Mouse (Mus musculus) inflammation-experienced regulatory T-cells (primary cell): ENCODE results near the gene 9930111J21Rik2. TPM values are rescaled to one million over a fixed set of nuclear protein-coding genes. Genes with fewer than 3 reads are reported as not detected.

ENCODE experiments used
- polyA plus RNA-seq, 2 experiments: library from polyadenylated mRNA; unstranded; fragments of 100-300 nt; shearing (Covaris generic); gene quantifications; one replicate each; pipeline ENCODE4 v1.2.1; 2017

Gene 9930111J21Rik2
- polyA plus RNA-seq, result 100 to 1,000 TPM in 1 of 2 experiments, 10 to 100 TPM in 1; 95.8 to 115 TPM

DNA sequence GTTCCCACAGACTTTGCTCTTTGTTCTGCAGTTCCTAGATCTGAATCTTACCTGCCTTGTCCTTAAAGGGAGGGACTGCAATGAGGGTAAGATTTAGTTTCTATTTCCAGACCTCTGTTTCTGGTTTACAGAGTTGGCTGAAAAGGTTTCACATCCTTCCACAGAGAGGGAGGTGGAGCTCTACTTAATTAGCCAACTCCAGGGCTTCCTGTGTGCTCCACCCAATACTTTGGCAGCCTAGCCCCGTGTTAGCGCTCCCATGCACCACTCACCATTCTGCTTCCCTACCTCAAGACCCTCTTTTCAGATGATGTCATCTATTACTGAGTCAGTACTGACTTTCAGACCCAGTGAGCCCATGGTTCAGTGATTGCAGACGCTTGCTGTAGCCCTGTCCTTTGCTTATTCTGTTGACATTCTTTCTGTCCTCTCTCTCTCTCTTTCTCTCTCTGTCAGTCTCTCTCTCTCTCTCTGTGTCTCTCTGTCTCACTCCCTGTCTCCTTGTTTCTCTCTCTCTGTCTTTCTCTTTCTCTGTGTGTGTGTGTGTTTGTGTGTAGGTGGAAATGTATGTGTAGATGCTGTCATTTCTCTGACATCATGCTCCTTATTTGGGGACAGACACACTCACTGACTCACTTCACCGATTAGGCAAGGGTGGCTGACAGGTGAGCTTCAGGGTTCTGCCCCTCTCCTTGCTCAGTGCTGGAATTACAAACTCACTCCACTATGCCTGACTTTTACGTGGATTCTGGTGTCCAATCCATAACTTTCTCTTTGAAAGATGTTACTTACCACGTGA, at the start of gene 9930111J21Rik2:
Gene 9930111J21Rik2, minus strand, starts transcription at position 150 of the 799 bp plus-strand sequence.

DNA sequence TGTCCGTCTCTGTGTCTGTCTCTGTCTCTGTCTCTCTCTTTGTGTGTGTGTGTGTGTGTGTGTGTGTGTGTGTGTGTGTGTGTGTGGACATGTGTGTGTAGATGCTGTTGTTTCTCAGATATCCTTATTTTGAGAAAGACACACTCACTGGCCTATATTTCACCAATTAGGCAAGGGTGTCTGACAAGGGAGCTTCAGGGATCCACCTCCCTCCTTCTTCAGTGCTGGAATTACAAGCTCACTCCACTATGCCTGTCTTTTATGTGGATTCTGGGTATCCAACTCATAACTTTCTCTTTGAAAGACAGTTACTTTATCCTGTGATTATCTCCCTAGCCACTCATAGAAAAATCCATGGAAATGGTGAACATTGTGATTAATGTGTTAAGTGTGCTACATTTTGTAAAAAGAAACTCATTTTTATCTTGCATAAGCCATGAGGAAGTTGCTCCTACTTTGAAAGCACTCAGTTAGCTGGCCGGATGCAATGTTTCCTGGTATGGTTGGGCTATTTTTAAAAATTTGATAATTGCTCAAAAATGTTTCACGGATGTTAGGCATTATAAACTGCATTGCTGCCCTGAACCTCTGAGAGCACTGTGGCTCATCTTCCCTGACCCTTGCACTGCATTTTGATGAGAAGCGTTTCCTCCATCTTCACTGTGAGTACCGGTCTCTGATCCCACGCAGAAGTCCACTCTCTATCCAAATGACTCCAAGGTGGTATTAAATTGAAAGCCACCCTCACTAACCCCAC, 25.1 kb upstream of the 9930111J21Rik2 start, which contains the start of gene Ifi47:
Gene Ifi47, plus strand, starts transcription at position 587 of the 757 bp plus-strand sequence.

DNA sequence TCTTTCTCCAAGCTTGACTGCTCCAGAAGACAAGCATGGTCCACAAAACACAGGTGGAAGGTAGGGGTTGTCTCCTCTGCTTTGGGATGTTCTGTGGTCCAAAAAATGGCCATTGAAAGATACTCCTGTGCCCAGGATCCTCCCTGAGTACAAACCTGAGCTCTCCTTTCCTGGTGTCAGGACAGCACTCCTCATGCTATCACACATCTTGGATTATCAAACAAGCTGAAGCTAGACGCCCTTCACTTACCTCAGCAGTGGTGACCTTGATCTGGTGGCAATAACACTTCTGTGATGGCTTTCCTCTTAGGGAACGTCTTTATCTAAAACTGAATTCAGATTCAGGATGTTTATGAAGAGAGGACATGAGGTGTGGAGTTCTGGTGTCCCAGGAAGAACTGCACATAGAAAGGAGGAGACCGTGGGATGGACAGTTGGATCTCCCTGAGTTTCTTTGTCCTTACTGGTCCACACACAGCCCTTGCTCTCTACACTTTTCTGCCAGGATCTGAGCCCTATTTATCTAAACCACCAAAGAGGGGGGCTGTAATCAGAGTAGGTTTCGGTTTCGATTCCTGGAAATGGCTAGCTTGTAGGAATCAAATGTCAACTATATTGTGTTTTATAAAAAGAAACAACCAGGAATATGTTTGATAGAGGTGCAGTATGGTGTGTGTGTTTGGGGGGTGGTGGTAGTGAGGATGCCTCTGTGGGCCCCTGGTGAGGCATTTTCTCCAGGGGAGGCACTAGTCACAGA, 12.8 kb upstream of the 9930111J21Rik2 start, which contains the start of gene Tgtp2:
Gene Tgtp2, minus strand, starts transcription at position 494 of the 757 bp plus-strand sequence.

DNA sequence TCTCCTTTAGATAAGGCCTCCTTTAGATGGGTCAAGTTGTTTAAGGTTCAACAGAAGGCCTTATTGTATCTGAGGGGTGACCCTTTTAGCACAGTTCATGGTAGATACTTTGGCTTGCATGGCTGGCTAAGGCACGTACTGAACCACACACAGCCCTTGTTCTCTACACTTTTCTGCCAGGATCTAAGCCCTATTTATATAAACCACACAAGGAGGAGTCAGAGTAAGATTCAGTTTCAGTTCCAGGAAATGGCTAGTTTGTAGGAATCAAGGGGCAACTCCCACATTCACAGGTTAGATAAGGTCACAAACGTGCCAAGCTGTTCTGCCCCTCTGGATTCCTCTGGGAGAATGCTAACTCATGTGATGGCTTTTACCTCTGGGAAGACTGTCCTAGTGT, 57.0 kb downstream of the 9930111J21Rik2 start, which contains the start of gene Tgtp1:
Gene Tgtp1, minus strand, starts transcription at position 155 of the 400 bp plus-strand sequence.

DNA sequence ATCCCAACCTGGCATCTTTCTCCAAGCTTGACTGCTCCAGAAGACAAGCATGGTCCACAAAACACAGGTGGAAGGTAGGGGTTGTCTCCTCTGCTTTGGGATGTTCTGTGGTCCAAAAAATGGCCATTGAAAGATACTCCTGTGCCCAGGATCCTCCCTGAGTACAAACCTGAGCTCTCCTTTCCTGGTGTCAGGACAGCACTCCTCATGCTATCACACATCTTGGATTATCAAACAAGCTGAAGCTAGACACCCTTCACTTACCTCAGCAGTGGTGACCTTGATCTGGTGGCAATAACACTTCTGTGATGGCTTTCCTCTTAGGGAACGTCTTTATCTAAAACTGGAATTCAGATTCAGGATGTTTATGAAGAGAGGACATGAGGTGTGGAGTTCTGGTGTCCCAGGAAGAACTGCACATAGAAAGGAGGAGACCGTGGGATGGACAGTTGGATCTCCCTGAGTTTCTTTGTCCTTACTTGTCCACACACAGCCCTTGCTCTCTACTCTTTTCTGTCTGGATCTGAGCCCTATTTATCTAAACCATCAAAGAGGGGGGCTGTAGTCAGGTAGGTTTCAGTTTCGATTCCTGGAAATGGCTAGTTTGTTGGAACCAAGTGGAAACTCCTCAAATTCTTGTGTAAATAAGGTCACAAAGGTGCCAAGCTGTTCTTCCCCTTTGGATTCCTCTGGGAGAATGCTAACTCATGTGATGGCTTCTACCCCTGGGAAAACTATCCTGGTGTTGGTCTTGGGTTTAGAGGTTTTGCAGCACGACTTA, 59.1 kb downstream of the 9930111J21Rik2 start, which contains the start of gene Gm12185:
Gene Gm12185, minus strand, starts transcription at position 487 of the 781 bp plus-strand sequence.

DNA sequence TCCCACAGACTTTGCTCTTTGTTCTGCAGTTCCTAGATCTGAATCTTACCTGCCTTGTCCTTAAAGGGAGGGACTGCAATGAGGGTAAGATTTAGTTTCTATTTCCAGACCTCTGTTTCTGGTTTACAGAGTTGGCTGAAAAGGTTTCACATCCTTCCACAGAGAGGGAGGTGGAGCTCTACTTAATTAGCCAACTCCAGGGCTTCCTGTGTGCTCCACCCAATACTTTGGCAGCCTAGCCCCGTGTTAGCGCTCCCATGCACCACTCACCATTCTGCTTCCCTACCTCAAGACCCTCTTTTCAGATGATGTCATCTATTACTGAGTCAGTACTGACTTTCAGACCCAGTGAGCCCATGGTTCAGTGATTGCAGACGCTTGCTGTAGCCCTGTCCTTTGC, 71.8 kb downstream of the 9930111J21Rik2 start, which contains the start of gene 9930111J21Rik1:
Gene 9930111J21Rik1, minus strand, starts transcription at position 148 of the 400 bp plus-strand sequence.

DNA sequence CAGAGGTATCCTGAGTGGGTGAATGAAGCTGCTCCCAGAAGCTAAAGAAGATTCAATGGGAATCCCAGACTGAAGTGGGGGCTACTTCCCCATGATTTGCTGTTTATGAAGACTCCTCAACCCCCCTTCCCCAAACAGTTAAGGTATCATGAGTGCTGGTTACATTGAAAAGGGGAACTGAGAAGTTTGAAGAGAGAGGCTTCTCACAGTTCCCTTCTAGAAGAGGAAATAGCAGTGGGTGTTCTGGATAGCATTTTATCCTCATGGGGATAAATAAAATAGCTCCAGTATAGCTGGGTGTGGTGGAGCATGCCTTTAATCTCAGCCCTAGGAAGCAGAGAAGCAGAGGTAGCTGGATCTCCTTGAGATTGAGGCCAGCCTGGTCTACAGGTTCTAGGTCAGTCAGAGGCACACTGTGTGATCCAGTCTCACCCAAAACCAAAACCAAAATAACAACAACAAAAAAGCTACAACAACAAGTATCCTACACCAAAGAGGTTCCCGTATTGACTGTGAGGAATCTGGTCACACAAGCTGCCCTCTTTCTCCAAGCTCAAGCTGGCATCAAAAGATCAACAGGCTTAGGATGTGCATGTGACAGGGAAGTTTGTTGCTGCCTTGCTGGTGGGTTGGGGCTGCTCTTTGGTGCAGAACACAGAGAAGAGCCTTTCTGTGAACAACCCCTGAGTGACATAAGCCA, 72.7 kb downstream of the 9930111J21Rik2 start, which contains the start of gene Olfr56:
Gene Olfr56, plus strand, starts transcription at position 650 of the 700 bp plus-strand sequence.

Other genes with a start within 250 kb of the 9930111J21Rik2 start
- 1 to 10 TPM; 1.8 to 3.4 TPM for gene Trim41, start 233.9 kb downstream of the 9930111J21Rik2 start, polyA plus RNA-seq
- 1 to 10 TPM; 1.2 to 2.4 TPM for gene Trim7, start 225.1 kb downstream of the 9930111J21Rik2 start, polyA plus RNA-seq
- 1 to 10 TPM; 7.7 to 8.2 TPM for gene Gm12184, start 224.6 kb downstream of the 9930111J21Rik2 start, polyA plus RNA-seq
- gene Irgm1, start 179.6 kb downstream of the 9930111J21Rik2 start, polyA plus RNA-seq, result 100 to 1,000 TPM; 130 to 152 TPM
- gene Gm5431, start 149.0 kb downstream of the 9930111J21Rik2 start, polyA plus RNA-seq, result 1 to 10 TPM in 1 of 2 experiments, under 1 TPM in 1; 0.96 to 1.4 TPM
- gene Psme2b, start 105.1 kb downstream of the 9930111J21Rik2 start, polyA plus RNA-seq, result 100 to 1,000 TPM; 178 to 182 TPM
- gene Olfr56, start 72.4 kb downstream of the 9930111J21Rik2 start, polyA plus RNA-seq, result 1 to 10 TPM in 1 of 2 experiments, under 1 TPM in 1; 0.61 to 3.3 TPM
- 100 to 1,000 TPM; 163 to 179 TPM for gene 9930111J21Rik1, start 71.8 kb downstream of the 9930111J21Rik2 start, polyA plus RNA-seq
- 1 to 10 TPM; 3.5 to 5.6 TPM for gene Gm12185, start 59.0 kb downstream of the 9930111J21Rik2 start, polyA plus RNA-seq
- gene Tgtp1, start 57.1 kb downstream of the 9930111J21Rik2 start, polyA plus RNA-seq, result 100 to 1,000 TPM; 134 to 203 TPM
- gene Tgtp2, start 13.0 kb upstream of the 9930111J21Rik2 start, polyA plus RNA-seq, result 100 to 1,000 TPM; 237 to 258 TPM
- 100 to 1,000 TPM; 414 to 424 TPM for gene Ifi47, start 25.3 kb upstream of the 9930111J21Rik2 start, polyA plus RNA-seq
- gene Olfr1396, start 63.6 kb upstream of the 9930111J21Rik2 start, polyA plus RNA-seq, result not detected
- gene Olfr1395, start 91.0 kb upstream of the 9930111J21Rik2 start, polyA plus RNA-seq, result not detected
- gene Olfr1394, start 103.1 kb upstream of the 9930111J21Rik2 start, polyA plus RNA-seq, result not detected
- gene Btnl9, start 135.9 kb upstream of the 9930111J21Rik2 start, polyA plus RNA-seq, result 1 to 10 TPM in 1 of 2 experiments, under 1 TPM in 1; 0.08 to 2.7 TPM
- gene Zfp62, start 152.1 kb upstream of the 9930111J21Rik2 start, polyA plus RNA-seq, result 10 to 100 TPM; 50.0 to 53.8 TPM
- 100 to 1,000 TPM in 1 of 2 experiments, 10 to 100 TPM in 1; 98.9 to 109 TPM for gene Mgat1, start 192.9 kb upstream of the 9930111J21Rik2 start, polyA plus RNA-seq
- not detected for gene Olfr1393, start 227.1 kb upstream of the 9930111J21Rik2 start, polyA plus RNA-seq
- gene Olfr1392, start 234.0 kb upstream of the 9930111J21Rik2 start, polyA plus RNA-seq, result under 1 TPM in 1 of 2 experiments, not detected in 1; 0.71 TPM